Mouse (Mus musculus) lung, postnatal 10 days (tissue): ENCODE results near the gene Cds1.

Experiments used
- DNase-seq: peaks from one replicate; pipeline ENCODE4 v3.0.0; 2021

Cds1 gene

DNA sequence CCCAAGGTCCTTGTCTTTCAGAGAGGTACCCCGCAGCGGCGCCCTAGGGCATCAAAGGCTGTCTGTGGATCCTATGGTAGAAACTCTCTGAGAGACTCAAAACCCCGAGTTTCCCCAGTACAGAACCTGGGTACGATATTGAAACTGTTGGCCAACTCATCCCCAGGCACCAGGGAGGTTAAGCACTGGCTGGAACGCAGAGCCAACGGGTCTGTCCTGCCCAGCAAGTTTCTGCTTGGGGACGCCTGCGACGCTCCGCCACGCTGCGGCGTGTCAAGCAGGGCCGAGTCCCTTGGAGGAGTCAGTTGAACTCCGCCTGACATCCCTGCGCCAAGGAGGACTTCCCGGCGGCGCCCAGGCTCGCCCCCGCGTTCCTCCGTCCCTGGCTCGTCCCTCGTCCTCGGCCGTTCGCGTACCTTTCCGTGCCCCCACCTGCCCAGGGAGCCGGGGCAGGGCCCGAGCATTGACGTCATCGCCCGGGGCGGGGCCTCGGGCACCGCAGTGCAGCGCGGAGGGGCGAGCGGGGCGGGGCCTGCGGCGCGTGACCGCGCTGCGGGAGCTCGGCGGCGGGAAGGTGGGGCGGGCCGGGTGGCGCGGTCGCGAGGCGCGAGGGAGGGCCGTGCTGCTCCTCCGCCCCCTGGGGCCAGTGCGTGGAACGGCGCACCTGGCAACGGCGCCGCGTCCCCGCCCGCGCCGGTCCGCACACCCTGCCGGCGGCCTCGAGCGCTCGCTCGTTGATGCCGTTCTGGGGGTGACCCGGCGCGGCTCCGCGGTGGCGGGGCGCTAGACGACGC lies at the start of gene Cds1:
Gene Cds1, plus strand, starts transcription at position 577 of the 794 bp plus-strand sequence.
- DNase-seq, result peak; percentile 77

DNA sequence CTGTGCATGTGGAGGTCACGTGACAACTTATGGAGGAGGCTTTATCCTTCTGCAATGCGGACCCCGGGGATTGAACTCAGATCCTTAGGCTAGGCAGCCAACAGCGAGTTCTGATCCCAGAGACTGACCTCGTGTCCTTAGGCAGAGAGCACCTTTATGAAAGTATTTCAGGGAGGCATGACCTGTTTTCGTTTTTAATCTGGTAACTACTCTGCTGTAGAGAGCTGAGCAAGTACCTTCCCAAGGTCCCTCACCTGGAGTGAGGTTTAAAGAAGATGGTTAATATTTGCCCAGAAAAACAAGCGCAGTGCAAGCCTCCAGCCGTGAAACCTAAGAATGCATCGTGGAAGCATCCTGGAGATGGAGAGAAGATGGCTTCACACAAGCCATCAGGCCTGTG lies 40.7 kb upstream of the Cds1 start:
- DNase-seq, result no peak

DNA sequence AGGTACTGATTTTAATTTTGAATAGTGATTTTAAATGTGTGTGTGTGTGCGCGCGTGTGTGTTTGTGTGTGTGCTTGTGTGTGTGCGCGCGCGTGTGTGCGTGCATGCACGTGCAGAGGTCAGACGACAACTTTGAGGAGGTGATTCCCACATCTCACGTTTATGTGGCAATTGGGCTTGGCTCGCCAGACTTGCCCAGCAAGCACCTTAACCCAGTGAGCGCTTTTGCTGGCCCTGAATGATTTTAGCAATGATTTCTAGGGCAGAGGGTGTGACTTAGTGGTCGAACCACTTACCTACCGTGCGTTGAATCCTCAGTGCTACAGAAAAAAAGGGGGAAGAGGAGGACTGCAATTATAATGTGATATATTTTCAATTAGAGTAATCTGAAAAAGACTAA lies 40.2 kb upstream of the Cds1 start:
- DNase-seq, result no peak

DNA sequence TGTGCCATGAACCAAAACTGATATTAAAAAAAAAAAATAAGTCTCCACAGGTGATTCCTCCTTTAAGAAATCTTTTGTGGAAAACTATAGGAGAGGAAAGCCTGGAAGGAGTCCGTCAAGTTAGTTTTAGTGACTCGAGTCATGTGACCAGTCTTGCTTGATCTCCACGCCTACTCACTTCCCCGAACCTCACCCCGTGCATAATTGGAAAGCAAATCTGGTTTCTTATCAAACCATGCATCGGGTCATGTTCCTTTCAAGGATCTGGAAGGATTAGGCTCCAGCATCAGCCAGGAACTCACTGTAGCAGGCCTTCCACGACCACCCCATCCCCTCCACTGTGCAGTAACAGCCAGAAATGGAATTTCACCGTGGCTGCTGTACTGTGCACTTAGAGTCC lies 39.2 kb upstream of the Cds1 start:
- no peak for DNase-seq

DNA sequence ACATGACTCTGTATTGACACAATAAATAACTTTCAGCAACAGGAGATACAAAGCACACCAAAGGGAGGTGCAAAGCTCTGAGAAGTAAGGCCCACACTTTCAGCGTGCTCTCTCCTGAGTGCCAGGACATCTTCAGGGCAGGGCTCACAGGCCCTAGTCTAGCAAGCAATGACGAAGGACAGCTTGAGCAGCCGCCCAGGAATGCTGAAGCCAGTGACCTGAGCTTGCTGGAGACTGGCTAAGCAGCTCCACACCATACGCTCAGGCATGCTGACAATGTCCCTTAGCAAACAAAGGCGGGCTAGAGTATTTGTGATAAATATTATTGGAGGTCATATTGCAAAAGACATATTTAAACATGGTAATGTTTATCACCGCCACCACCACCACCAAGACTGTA lies 38.6 kb upstream of the Cds1 start:
- peak; percentile 26 for DNase-seq

DNA sequence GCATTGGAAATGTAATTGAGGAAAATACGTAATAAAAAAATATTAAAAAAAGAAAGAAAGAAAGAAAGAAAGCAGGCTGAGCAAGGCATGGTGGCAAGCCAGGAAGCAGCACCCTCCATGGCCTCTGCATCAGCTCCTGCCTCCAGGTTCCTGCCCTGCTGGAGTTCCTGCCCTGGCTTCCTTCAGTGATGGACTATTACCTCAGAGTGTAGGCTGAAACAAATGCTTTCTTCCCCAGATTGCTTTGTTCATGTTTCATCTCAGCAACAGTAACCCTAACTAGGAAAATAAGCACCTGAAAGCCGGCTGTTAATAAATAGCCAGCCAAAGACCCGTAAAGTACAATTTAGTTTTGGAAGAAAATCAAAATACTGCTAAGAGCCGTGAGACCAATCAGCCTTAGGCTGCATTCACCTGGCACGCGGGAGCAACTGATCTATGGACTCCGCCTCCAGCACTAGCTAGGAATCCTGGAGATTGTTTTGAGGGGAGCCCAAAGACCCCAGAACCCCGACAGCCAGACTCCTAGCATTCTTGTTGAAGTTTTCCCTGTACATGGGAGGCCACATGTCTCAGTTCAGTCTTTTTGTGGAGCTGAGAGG lies 36.5 kb upstream of the Cds1 start:
- no peak for DNase-seq

DNA sequence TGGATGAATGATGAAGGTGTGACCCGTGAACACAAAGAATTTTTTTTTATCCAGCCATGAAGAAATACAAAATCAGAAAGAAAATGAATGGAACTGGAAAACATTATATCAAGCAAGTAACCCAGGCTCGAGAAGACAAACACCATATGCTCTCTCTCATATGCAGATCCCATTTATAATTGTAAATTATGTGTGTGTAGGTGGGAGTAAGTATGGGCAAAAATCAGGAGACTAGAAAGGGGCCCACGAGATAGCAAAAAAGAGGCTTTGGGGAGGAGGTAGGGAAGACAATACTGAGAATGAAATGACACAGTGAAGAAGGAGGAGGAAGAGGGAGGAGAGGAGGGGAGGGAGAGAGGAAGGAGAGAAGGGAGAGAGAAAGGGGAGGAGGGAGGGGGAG lies 27.6 kb upstream of the Cds1 start:
- no peak for DNase-seq

DNA sequence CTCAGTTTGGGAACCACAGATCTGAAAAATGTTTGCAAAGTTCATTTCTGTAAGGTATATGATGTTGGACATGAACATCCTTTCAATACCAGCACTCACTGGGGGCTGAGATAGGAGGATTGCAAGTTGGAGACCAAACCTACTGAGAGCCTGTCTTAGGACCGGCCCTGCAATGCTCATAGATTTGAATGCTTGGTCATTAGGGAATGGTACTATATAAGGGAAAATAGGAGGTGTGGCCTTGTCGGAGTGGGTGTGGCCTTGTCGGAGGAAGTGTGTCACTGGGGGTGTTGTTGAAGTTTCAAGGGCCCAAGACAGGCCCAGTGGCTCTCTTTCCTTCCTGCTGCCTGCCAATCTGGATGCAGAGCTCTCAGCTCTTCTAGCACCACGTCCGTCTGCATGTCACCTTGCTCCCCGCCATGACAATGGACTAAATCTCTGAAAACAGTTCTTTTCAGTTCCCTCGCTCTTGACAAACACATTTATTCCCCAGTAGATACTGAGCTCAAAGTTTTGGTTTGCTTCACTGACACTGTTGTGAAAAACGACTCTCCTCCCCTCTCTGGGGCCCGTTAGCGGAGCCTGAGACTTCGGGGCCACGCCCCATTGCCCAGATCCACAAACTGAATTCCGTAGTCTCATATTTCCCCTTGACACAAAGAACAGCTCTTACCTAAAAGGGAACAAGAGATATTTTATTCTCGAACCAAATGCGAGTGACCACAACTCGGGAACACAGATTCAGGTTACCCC lies 24.3 kb upstream of the Cds1 start:
- DNase-seq, result no peak

DNA sequence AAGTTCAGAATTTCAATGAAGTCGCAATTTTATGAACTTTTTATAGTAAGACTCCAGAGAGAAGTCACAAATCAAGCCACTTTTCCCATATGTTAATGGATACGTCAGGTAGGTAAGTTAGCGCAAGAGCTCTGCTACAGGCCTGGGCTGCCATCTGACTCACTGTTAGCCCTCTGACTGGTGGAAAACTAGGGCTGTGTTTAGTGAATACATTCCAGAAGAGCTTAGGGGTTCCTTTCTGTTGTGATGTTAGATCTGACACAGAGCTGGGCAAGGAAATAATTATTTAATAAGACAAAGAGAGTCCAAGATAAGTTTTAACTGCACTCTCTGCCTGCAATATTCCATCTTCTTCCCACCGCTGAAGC lies 23.7 kb upstream of the Cds1 start:
- no peak for DNase-seq

DNA sequence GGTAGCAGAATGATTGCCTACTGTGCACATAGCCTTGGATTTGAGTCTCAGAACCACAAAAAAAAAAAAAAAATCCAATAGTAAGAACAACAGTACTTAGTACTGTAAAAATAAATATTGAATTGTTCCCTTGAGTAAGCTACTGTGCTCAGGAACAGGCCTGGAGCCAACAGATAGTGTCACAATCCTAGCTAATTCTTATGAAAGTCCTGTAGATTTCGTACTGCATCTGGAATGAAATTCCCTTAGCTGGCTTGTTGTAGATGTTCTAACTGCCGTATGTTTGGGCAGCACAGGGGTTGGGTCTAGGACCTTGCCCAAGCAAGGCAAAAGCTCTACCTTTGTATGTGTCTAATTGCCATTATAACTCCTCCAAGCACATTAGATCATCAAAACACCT lies 22.9 kb upstream of the Cds1 start:
- peak; percentile 76 for DNase-seq

DNA sequence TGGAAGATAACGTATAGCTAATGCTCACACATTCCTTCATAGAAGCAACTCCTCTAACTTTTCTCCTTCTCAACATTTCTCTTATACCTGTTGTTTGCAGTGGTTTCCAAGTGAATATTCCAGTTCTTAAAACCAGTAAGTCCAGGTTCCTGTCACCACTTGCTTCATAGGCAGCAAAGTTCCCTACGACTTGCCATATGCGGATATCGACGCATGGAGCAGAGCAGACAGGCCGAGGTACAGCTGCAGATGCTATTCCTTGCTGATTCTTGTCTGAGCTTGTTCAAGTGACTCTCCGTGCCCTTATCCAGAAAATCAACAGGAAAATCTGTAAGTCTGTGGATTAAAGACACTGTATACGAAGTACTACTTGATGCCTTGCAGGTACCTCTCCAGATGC lies 22.5 kb upstream of the Cds1 start:
- no peak for DNase-seq

DNA sequence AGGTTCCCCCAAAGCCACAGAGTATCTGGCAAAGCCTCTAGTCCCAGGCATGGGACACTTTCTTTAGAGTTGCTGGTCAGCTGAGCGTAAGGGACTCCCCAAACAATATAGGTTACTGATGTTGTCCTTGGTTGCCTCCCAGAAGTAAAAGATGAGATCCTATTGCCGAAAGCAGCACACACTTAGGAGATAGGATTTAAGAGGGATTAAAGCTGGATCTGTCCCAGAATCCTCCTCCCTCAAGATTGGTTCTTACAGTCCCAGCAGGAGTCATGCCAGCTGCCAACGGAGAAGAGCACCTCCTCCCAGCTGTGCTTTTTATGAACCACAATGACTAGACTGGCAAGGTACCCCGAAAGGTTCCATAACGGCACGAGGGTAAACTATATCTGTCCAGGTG lies 20.0 kb upstream of the Cds1 start:
- DNase-seq, result no peak

DNA sequence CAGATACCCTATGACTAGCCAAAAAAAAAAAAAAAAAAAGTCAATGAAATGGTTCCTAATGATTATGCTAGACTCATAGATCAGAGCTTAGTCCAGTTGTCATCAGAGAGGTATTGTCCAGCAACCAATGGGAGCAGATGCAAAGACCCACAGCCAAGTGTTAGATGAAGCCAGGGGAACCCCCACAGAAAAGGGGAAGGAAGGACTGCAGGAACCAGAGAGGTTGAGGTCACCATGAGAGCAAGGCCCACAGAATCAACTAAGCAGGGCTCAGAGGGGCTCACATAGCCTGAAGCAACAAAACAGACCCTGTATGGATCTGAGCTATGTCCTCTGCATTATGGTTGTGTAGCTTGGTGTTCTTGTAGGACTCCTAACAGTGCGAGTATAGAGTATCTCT lies 11.2 kb upstream of the Cds1 start:
- DNase-seq, result no peak

DNA sequence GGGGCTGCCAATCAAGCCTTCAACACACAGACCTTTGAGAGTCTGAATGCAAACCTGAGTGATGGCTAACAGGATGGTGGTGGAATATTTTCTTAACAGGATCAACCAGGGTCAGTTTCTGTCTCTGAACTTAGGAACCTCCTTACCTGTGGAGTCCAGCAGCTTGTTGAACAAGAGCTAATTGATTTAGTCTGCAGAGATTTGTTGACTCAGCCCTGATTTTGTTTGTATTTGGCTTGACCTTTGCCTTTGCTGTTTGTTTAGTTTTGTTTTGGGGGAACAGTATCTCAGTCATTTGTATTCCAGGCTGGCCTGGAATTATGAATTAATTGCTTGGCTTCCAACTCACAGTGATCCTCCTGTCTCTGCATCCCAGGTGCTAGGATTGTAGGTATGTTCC lies 7.3 kb upstream of the Cds1 start:
- DNase-seq, result no peak

DNA sequence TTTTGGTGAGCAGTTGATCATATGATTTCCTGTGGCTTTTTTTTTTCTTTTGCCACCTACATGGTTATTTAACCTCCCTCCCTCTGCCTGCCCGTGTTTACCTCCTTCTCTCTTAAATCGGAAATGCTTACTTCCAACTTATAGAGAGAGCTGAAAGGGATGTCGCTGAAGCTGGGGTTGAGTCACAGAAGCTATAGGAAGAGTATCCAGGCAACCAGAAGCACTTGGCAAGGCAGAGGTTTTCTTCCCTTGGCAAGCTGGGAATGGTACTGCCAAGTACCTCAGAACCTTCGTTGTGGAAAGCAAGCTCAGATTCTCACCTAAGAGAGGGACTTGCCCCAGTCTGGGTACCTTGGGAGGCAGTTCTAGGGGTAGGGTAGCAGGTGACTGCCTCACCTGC lies 3.2 kb upstream of the Cds1 start:
- DNase-seq, result no peak

DNA sequence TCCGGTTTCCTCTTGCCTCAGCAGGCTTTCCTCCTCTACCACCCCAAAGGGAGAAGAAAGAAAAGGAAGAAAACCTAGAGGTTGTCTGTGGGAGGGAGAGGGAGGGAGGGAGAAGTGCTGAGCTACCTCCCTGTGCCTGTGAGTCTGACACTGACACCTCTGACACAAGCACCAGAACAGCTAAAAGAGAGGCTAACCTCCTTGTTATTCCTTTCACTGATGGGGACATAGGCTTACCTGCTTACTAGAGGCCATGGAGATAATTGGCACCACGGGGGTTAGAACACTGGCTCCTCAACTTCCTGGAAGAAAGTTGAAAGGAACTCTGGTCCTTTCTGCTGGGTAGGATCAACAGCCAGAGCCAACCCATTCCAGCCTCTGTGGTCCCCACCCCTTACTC lies 1.4 kb upstream of the Cds1 start:
- no peak for DNase-seq

DNA sequence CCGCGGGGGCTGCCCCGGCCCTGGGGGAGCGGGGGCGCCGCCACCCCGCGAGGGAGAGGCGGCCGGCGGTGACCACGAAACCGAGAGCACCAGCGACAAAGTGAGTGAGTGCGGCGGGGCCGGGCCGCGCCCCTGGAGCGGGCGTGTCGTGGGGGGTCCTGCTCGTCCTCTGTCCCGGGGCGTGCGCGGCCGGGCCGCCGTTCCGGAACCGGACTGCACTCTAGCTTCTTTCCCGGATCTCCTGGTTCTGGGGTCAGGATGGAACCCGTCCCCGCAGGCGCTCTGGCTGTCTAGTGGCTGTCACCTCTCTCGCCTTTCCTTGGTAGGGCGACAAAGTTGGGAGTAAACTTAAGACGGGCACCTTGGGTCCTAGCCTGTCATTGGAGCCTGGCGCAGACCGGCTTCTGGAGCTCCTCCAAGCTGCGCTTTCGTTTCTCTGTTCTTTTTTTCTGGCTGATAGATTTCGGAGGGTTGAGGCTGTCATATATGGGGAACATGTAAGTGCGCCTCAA lies 516 bp downstream of the Cds1 start:
- peak; percentile 35 for DNase-seq

DNA sequence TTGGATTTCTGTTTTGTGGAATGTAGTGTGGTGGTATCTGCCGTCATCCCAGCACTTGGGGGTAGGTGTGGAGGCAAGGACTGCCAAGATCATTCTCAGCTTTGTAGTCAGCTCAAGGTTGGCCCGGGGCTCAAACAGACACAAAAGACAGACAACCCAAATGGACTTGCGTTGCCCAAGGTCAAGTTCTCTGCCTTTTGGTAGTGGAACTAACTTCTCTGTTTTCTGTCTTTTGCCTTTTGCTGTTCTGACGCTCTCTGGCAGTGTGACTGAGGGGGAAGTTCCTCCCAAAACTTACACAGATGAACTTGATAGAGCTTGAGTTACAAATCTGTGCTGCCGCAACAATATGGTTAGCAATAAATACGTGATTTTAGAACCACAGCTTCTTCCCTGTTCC lies 1.3 kb downstream of the Cds1 start:
- no peak for DNase-seq

DNA sequence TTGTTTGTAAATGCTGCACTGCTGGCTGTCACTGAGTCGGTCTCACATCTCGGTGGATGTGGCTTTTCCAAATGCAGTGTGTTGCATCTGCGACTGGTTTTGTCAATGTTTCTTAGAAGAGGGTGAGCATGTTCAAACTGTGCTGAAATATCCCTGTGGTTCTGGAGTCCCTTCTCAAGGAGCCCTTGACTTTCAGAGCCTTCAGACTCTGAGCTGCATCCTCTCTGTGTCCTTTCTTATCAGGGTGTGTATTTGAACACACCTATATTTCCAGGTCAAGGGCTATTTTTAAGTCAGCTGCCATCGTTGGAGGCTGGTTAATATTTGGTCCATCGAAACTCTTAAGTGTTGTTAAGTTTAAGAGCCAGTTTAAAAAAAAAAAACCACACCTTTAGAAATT lies 2.2 kb downstream of the Cds1 start:
- no peak for DNase-seq

DNA sequence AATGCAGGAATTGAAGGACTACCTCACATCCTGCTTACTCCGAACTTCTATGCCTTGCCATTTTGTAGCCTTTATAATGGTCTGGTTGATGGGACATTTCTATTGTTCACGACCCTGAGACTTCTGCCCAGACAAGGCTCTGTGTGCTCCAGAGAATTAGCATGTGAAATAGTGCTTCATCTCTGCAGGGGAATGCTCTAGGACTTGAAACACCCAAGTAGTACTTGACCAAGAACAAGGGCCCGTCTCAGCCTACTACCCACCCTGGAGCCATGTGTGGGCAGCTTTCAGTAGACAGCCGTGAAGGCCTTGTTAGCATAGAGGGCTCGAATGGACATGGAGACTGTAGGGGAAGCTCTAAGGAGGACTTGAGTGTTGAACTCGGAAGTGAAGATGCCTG lies 2.6 kb downstream of the Cds1 start:
- no peak for DNase-seq

DNA sequence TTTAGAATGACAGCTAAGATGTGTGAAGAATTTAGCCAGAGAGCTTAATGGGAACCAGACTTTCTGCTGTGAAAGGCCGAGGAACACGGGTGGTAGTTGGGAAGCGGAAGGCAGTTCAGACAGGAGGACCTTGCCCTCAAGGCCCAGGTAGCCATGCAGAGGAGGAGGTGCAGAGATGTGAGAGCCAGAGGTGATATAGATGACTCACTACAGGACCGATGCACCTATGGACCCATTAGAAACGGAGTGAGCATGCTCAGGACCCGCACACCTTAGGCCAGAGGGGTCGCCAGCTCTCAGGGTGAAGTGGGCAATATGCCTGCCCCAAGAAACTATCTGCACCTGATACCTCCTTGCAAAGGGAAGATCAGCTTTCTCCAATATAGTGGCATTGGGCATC lies 3.6 kb downstream of the Cds1 start:
- no peak for DNase-seq

DNA sequence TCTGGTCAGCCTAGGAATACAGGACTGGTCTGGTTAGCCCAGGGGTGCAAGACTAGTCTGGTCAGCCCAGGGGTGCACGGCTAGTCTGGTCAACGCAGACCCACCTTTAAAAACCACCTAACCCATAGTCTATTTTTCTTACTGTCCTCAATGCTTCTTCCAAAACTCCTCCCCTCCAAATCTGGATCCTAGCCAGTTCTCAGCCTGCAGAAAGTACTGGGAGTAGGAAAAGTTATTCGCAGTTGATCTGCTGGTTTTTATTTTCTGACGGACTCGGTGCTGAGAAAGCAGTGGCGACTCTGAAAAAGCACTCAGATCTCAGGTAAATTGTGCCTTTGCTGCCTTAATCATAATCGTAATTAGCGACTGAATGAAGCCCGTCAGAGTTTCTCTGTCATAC lies 7.7 kb downstream of the Cds1 start:
- peak; percentile 40 for DNase-seq

DNA sequence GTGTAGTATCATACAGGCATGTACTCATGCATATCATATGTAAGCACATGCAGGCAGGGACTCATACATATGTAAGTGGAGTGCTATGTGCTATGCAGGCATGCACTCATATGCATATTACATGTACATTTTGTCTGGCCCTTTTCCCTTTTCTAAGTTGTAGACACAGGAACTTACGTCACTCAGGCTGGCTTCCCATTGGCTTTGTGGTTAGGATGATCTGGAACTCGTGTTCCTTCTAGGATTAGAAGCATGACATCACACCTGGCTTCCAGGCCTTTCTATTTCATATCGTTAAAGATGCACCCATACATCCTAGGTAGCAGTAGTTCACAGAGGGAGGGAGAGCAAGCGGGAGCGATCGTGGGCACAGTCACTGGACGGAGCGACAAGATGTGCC lies 10.3 kb downstream of the Cds1 start:
- no peak for DNase-seq

DNA sequence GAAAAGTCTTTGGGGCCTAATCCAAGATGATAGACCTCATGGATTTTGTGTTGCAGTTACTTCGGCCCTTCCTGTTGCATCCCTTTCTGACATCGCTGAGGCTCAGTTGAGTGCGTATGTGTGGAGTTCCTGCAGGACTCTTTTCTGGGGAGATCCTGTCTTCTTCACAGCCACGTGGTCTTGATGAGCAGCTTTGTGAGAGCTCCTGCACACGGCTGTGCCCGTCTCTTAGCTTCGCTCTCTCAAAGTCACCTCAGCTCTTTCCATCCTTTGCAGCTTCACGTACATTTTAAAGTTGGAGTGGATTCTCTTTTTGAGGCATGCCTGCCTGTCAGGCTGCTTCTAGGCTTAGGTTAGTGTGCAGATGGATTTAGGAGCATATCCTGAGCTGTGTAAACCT lies 11.6 kb downstream of the Cds1 start:
- DNase-seq, result no peak
